Mouse (Mus musculus): Measurements from ENCODE around the gene Mapk12.

DNA sequence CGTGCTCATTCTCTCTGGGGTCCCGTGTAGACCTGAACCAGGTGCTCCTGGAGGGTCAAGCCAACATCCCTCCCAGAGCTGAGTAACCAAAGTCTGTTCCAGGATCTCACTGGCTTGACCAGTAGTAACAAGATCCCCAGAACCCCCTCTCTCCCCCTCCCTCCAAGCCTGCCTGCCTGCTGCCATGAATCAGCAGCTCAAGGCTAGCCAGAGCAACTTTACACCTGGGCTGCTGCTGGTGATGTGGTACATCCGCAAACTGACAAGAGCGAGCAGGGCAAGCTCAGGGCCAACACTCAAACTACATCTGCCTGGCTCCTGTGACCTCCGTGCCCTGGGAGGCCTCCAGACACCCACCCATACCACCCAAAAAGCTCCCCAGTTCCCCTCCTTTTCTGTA lies 940 bp upstream of the Mapk12 start:
- TF ChIP-seq POLR2A (IDR thresholded peaks at IDR 0.05; ENCODE audit: low read depth, low read length): no peak
- TF ChIP-seq CTCF (IDR thresholded peaks at IDR 0.05; ENCODE audit: extremely low read depth, insufficient read length, insufficient replicate concordance, low read depth, low read length): no peak
